Mouse (Mus musculus) induced T-regulatory cell, adult 2 months (primary cell): Measurements from ENCODE around the gene Lyst.
"Not testable (repeated sequence)": the region's sequence is repeated elsewhere in the genome, so short reads cannot be mapped to it uniquely, and the experiment has no call there.

Experiments
- DNase-seq: peaks from one replicate; pipeline ENCODE4 v3.0.0-alpha.2; 2012; ENCODE audit warnings: low read depth

Gene Lyst

GRCm38 (mm10) chr13:13590048-13591011, at the start of gene Lyst:
Lyst (plus strand) TSS chr13:13590397.
- peak; percentile 98 for DNase-seq

GRCm38 (mm10) chr13:13543073-13543472, 47.1 kb upstream of the Lyst start:
- DNase-seq: not testable (repeated sequence)

- DNase-seq: no peak
These were observed 43.4 kb upstream of the Lyst start for GRCm38 (mm10) chr13:13546792-13547191.

GRCm38 (mm10) chr13:13547889-13548288, 42.3 kb upstream of the Lyst start:
- no peak for DNase-seq

- no peak for DNase-seq
These were observed 41.6 kb upstream of the Lyst start for GRCm38 (mm10) chr13:13548431-13549190.

- no peak for DNase-seq
These were observed 40.2 kb upstream of the Lyst start for GRCm38 (mm10) chr13:13549687-13550660.

- no peak for DNase-seq
These were observed 38.2 kb upstream of the Lyst start for GRCm38 (mm10) chr13:13552020-13552419.

GRCm38 (mm10) chr13:13553660-13554059, 36.5 kb upstream of the Lyst start:
- no peak for DNase-seq

GRCm38 (mm10) chr13:13555196-13555595, 35.0 kb upstream of the Lyst start:
- DNase-seq: no peak

- DNase-seq: peak; percentile 22
These were observed 33.0 kb upstream of the Lyst start for GRCm38 (mm10) chr13:13557001-13557743.

- DNase-seq: no peak
These were observed 31.9 kb upstream of the Lyst start for GRCm38 (mm10) chr13:13558251-13558650.

GRCm38 (mm10) chr13:13558900-13559299, 31.3 kb upstream of the Lyst start:
- peak; percentile 47 for DNase-seq

GRCm38 (mm10) chr13:13562571-13562970, 27.6 kb upstream of the Lyst start:
- DNase-seq: no peak

- DNase-seq: no peak
These were observed 26.1 kb upstream of the Lyst start for GRCm38 (mm10) chr13:13564116-13564515.

GRCm38 (mm10) chr13:13564541-13564940, 25.7 kb upstream of the Lyst start:
- peak; percentile 86 for DNase-seq

GRCm38 (mm10) chr13:13567640-13568039, 22.6 kb upstream of the Lyst start:
- no peak for DNase-seq

- DNase-seq: no peak
These were observed 21.4 kb upstream of the Lyst start for GRCm38 (mm10) chr13:13568824-13569223.

- DNase-seq: no peak
These were observed 20.6 kb upstream of the Lyst start for GRCm38 (mm10) chr13:13569603-13570002.

GRCm38 (mm10) chr13:13572060-13572835, 17.9 kb upstream of the Lyst start:
- DNase-seq: peak; percentile 53

- no peak for DNase-seq
These were observed 17.3 kb upstream of the Lyst start for GRCm38 (mm10) chr13:13572941-13573340.
